Mouse (Mus musculus): Measurements from ENCODE around the gene Mtor. TPM values are rescaled to one million over a fixed set of nuclear protein-coding genes. Genes with fewer than 3 reads are reported as not detected.

Gene Mtor
- polyA plus RNA-seq, 2 experiments, result 18.0 to 18.5 TPM

DNA sequence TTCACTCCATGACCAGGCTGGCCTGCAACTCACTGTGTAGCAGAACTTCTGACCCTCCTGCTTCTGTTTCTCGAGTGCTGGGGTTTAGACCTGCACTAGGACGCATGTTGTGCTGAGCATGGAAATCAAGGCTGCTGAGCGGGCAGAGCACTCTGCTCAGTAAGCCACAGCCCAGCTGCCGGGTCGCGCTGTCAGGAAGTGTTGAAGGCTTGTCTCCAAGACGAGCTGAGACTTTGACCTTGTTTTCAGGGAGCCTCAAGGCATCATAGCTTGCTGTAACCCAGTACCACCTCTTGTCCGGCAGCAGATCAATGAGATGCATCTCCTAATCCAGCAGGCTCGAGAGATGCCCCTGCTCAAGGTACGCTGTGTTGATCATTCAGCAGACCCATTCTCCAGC lies 121.7 kb downstream of the Mtor start:
- H3K4me1 ChIP-seq (ENCODE audit: control insufficient read depth, insufficient read depth, low read length), result no peaks in the 10 kb centered on the region
- no peak overlapping the region for H3K9ac ChIP-seq (ENCODE audit: low read depth, low read length, severe bottlenecking)
- H3K27ac ChIP-seq (replicated peaks; ENCODE audit: low read depth, low read length), result no peak overlapping the region
- DNase-seq (ENCODE audit: low spot score) (no peak), ATAC-seq (ENCODE audit: low FRiP score, low read depth) (no peak)
- no peaks in the 10 kb centered on the region for H3K9me3 ChIP-seq (ENCODE audit: control insufficient read depth, low read length)
- no peak overlapping the region for H3K4me2 ChIP-seq (replicated peaks; ENCODE audit: low read depth, low read length, severe bottlenecking)
- no peaks in the 10 kb centered on the region for H3K27me3 ChIP-seq (ENCODE audit: control insufficient read depth, insufficient read depth, low read length)
- H3K4me3 ChIP-seq (replicated peaks; ENCODE audit: low read length), result no peak overlapping the region
- peaks cover 97% of the 10 kb centered on the region for H3K36me3 ChIP-seq (ENCODE audit: control insufficient read depth, insufficient read depth, low read length)
- WGBS, result 92% methylated on average over 10 of the region's 10 CpGs
- no peak for TF ChIP-seq POLR2A (IDR thresholded peaks at IDR 0.05; ENCODE audit: borderline replicate concordance, extremely low read depth, insufficient read depth, insufficient read length)

DNA sequence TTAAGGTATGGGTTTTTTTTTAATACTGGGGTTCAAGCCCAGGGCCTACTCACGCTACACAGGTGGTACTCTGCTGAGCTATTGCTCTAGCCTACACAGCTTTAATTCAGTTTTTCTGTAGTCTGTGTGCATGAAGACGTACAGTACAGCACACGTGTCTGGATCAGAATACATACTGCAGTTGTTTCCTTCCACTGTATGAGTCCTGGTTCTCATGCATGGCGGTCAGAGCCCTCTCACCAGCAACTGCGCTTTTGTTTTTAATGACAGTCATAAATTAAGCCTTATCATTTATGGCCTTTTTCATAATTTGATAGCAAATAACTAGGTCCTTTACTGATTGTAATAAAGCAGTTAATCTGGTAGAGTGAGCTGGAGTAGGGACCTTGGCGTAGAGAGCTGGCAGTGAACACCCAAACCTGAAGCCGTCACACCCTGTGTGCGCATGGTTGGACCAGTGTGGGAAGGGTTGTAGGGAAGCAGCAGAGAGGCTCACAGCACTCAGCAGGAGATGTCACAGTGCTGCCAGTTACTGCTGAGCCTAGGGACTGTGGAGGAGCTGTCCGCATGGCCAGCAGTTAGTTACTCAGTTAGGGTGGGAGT lies 122.4 kb downstream of the Mtor start:
- DNase-seq (ENCODE audit: low spot score) (no peak), ATAC-seq (ENCODE audit: low FRiP score, low read depth) (no peak; the same call in 1 of the 2 replicates)
- Histone ChIP-seq H3K27me3 (ENCODE audit: control insufficient read depth, insufficient read depth, low read length) (no peaks in the 10 kb centered on the region), H3K27ac (replicated peaks; ENCODE audit: low read depth, low read length) (no peak overlapping the region), H3K4me3 (replicated peaks; ENCODE audit: low read length) (no peak overlapping the region), H3K9me3 (ENCODE audit: control insufficient read depth, low read length) (no peaks in the 10 kb centered on the region), H3K9ac (ENCODE audit: low read depth, low read length, severe bottlenecking) (no peak overlapping the region), H3K4me1 (ENCODE audit: control insufficient read depth, insufficient read depth, low read length) (no peaks in the 10 kb centered on the region), H3K4me2 (replicated peaks; ENCODE audit: low read depth, low read length, severe bottlenecking) (no peak overlapping the region), H3K36me3 (ENCODE audit: control insufficient read depth, insufficient read depth, low read length) (peaks cover 97% of the 10 kb centered on the region)
- WGBS, result 95% methylated on average over 9 of the region's 9 CpGs
- no peak for TF ChIP-seq POLR2A (IDR thresholded peaks at IDR 0.05; ENCODE audit: borderline replicate concordance, extremely low read depth, insufficient read depth, insufficient read length)

DNA sequence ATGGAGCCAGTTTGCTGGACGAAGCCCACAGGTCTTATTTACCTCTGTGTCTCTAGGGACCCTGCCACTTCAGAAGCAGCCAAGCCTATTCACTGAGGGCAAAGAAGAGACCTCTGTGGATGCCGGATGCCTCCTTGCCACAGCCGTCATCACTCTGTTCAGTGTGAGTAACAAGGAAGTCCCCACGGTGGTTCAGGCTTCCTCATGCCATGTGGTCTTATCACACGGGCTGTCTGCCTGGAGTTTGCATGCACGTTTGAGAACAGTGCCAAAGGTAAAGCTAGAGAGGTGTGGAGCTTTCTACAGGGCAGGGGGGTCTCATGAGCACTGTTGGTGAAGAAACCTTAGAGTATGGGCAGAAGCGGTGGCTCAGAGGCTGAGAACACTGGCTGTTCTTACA lies 124.8 kb downstream of the Mtor start:
- no peak for TF ChIP-seq POLR2A (IDR thresholded peaks at IDR 0.05; ENCODE audit: borderline replicate concordance, extremely low read depth, insufficient read depth, insufficient read length)
- Histone ChIP-seq H3K27ac (replicated peaks; ENCODE audit: low read depth, low read length) (no peak overlapping the region), H3K4me2 (replicated peaks; ENCODE audit: low read depth, low read length, severe bottlenecking) (no peak overlapping the region), H3K27me3 (ENCODE audit: control insufficient read depth, insufficient read depth, low read length) (no peaks in the 10 kb centered on the region), H3K36me3 (ENCODE audit: control insufficient read depth, insufficient read depth, low read length) (peaks cover 98% of the 10 kb centered on the region), H3K9ac (ENCODE audit: low read depth, low read length, severe bottlenecking) (no peak overlapping the region), H3K9me3 (ENCODE audit: control insufficient read depth, low read length) (no peaks in the 10 kb centered on the region), H3K4me3 (replicated peaks; ENCODE audit: low read length) (no peak overlapping the region), H3K4me1 (ENCODE audit: control insufficient read depth, insufficient read depth, low read length) (no peaks in the 10 kb centered on the region)
- ATAC-seq (ENCODE audit: low FRiP score, low read depth), result no peak
- DNase-seq (ENCODE audit: low spot score), result no peak
- WGBS, result 91% methylated on average over 7 of the region's 7 CpGs

DNA sequence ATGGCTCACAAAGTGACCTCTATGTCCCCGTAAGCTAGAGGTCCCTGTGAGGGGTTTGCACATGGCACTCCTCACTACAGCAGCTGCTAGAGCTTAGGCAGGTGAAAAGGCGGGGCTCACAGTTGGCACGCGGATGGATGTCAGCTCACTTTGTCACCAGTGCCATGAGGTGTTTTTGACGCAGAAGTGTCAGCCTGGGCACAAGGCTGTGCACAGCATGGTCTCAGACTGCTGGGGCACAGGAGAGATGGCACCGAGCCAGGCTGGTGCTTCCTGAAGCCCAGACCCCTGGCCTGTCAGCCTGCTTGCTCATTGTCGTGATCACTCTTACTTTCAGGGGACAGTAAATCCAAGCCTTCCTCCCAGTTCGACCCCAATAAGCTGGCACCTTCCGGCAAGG lies 132.4 kb downstream of the Mtor start:
- DNase-seq (ENCODE audit: low spot score) (no peak), ATAC-seq (ENCODE audit: low FRiP score, low read depth) (0 out of 2 replicates have a peak, but pooled peaks have one; percentile 21)
- Histone ChIP-seq H3K9ac (ENCODE audit: low read depth, low read length, severe bottlenecking) (no peak overlapping the region), H3K4me1 (ENCODE audit: control insufficient read depth, insufficient read depth, low read length) (no peaks in the 10 kb centered on the region), H3K27ac (replicated peaks; ENCODE audit: low read depth, low read length) (no peak overlapping the region), H3K9me3 (ENCODE audit: control insufficient read depth, low read length) (no peaks in the 10 kb centered on the region), H3K4me3 (replicated peaks; ENCODE audit: low read length) (no peak overlapping the region), H3K36me3 (ENCODE audit: control insufficient read depth, insufficient read depth, low read length) (peaks cover 76% of the 10 kb centered on the region), H3K4me2 (replicated peaks; ENCODE audit: low read depth, low read length, severe bottlenecking) (no peak overlapping the region), H3K27me3 (ENCODE audit: control insufficient read depth, insufficient read depth, low read length) (no peaks in the 10 kb centered on the region)
- 86% methylated on average over 9 of the region's 9 CpGs for WGBS
- no peak for TF ChIP-seq POLR2A (IDR thresholded peaks at IDR 0.05; ENCODE audit: borderline replicate concordance, extremely low read depth, insufficient read depth, insufficient read length)

DNA sequence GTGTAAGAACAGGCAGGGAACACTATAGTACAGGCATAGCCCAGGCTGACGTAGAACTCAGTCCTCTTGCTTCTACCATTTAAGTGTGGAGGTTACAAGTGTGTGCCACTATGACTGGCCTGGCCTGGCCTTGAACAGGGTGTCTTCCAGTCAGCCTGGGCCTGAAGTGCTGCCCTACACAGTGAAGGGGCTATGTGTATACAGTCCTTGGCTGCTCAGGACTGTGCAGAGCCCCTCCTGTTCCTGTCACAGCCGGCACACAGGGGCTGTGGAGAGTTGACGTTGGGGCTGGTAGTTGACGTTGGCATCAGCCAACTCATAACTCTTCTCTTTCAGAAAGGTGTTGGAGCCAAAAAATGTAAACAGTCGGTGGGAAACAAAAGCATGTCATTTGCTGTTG lies 133.0 kb downstream of the Mtor start:
- DNase-seq (ENCODE audit: low spot score) (no peak), ATAC-seq (ENCODE audit: low FRiP score, low read depth) (no peak)
- Histone ChIP-seq H3K4me2 (replicated peaks; ENCODE audit: low read depth, low read length, severe bottlenecking) (no peak overlapping the region), H3K36me3 (ENCODE audit: control insufficient read depth, insufficient read depth, low read length) (peaks cover 70% of the 10 kb centered on the region), H3K4me3 (replicated peaks; ENCODE audit: low read length) (no peak overlapping the region), H3K9me3 (ENCODE audit: control insufficient read depth, low read length) (no peaks in the 10 kb centered on the region), H3K27ac (replicated peaks; ENCODE audit: low read depth, low read length) (no peak overlapping the region), H3K4me1 (ENCODE audit: control insufficient read depth, insufficient read depth, low read length) (no peaks in the 10 kb centered on the region), H3K27me3 (ENCODE audit: control insufficient read depth, insufficient read depth, low read length) (no peaks in the 10 kb centered on the region), H3K9ac (ENCODE audit: low read depth, low read length, severe bottlenecking) (no peak overlapping the region)
- no peak for TF ChIP-seq POLR2A (IDR thresholded peaks at IDR 0.05; ENCODE audit: borderline replicate concordance, extremely low read depth, insufficient read depth, insufficient read length)
- WGBS, result 88% methylated on average over 5 of the region's 5 CpGs

Measured in limb, embryonic 14.5 days (tissue).